9 mouse cellular contexts compared by ENCODE assay signal in the genomic region with DNA sequence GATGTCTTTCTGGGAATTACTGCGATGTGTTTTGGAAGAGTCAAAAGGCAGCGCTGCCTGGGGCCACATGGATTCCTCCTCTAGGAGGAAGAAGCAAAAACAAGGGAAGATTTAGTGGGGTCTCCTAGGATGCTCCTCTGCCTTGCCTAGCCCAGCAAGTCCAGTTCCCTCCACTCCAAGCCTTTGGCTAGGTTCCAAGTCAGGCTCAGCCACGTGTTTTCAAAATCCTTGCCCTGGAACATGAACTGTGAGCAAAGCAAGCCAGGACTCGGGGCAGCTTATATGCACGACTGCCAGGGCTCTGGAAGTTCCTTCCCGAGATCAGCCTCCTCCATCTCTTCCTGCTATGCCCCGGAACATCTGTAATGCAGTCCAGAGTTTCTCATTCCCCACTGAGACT.
DNase-seq lines count a peak whose midpoint lies in the region; ATAC-seq and TF ChIP-seq lines count a peak whose summit lies in the region.
"Had no signal": no experiment of that assay in that cellular context is flagged by ENCODE, and none has a peak within 500 bp of the region (broad histone marks: within the 10 kb centered on the region; RNA-seq: fewer than 3 reads in every experiment).

No protein-coding gene starts in this region.

- H3K9me3 ChIP-seq in heart, postnatal 0 days (replicated peaks; ENCODE audit: control insufficient read depth, low read length), result no peaks in the 10 kb centered on the region
- H3K9me3 ChIP-seq in embryonic facial prominence, embryonic 14.5 days (ENCODE audit: control insufficient read depth, low read length), result no peaks in the 10 kb centered on the region
- no peaks in the 10 kb centered on the region for H3K9me3 ChIP-seq in limb, embryonic 14.5 days (ENCODE audit: control insufficient read depth, low read length)
- H3K9me3 ChIP-seq: midbrain, embryonic 15.5 days had no signal

- TF ChIP-seq POLR2A in brain, embryonic 14.5 days (IDR thresholded peaks at IDR 0.05; ENCODE audit: borderline replicate concordance, extremely low read depth, insufficient read depth, insufficient read length, poor library complexity, severe bottlenecking), result no peak
- TF ChIP-seq POLR2A in limb, embryonic 14.5 days (IDR thresholded peaks at IDR 0.05; ENCODE audit: borderline replicate concordance, extremely low read depth, insufficient read depth, insufficient read length), result no peak

- no peak for DNase-seq in heart, postnatal 0 days (ENCODE audit: low spot score)
- DNase-seq in heart, adult 11 months, result no peak
- peak; percentile 62 for DNase-seq in brain, embryonic 14.5 days (ENCODE audit: low read depth)
- DNase-seq in embryonic facial prominence, embryonic 14.5 days (ENCODE audit: low spot score), result peak; percentile 69
- peak; percentile 22 for DNase-seq in limb, embryonic 14.5 days (ENCODE audit: low spot score)
- no peak for DNase-seq in thymus, postnatal 0 days (ENCODE audit: low spot score)
- DNase-seq in B cell, adult 2 months, result no peak
- DNase-seq: gastrocnemius, postnatal 25 days had no signal

- no peak for TF ChIP-seq CTCF in heart, postnatal 0 days (IDR thresholded peaks at IDR 0.05; ENCODE audit: low read depth)
- TF ChIP-seq CTCF in brain, embryonic 14.5 days (IDR thresholded peaks at IDR 0.05; ENCODE audit: borderline replicate concordance, extremely low read depth, insufficient read depth, insufficient read length), result no peak

- H3K27me3 ChIP-seq in heart, postnatal 0 days (ENCODE audit: control insufficient read depth, insufficient read depth, low read length), result no peaks in the 10 kb centered on the region
- no peaks in the 10 kb centered on the region for H3K27me3 ChIP-seq in embryonic facial prominence, embryonic 14.5 days (replicated peaks; ENCODE audit: control insufficient read depth, insufficient read depth, low read length)
- no peaks in the 10 kb centered on the region for H3K27me3 ChIP-seq in limb, embryonic 14.5 days (ENCODE audit: control insufficient read depth, insufficient read depth, low read length)
- H3K27me3 ChIP-seq: midbrain, embryonic 15.5 days had no signal

- no peak for TF ChIP-seq EP300 in heart, postnatal 0 days (IDR thresholded peaks at IDR 0.05; ENCODE audit: low read depth)

- WGBS in heart, postnatal 0 days, result 29% methylated on average over 7 of the region's 7 CpGs
- WGBS in embryonic facial prominence, embryonic 14.5 days, result 16% methylated on average over 7 of the region's 7 CpGs
- 29% methylated on average over 7 of the region's 7 CpGs for WGBS in limb, embryonic 14.5 days

- ATAC-seq in heart, postnatal 0 days (ENCODE audit: insufficient read depth, low read depth), result peak; percentile 25; the same call in 1 of the 2 replicates
- peak; percentile 31; the same call in 1 of the 2 replicates for ATAC-seq in embryonic facial prominence, embryonic 14.5 days (ENCODE audit: low read depth)
- no peak for ATAC-seq in limb, embryonic 14.5 days (ENCODE audit: low FRiP score, low read depth)
- ATAC-seq: midbrain, embryonic 15.5 days had no signal

- no peak overlapping the region for H3K4me3 ChIP-seq in heart, postnatal 0 days (ENCODE audit: low read depth, low read length)
- no peak overlapping the region for H3K4me3 ChIP-seq in embryonic facial prominence, embryonic 14.5 days (ENCODE audit: low read depth, low read length)
- H3K4me3 ChIP-seq in limb, embryonic 14.5 days (replicated peaks; ENCODE audit: low read length), result no peak overlapping the region
- H3K4me3 ChIP-seq: midbrain, embryonic 15.5 days had no signal

- H3K27ac ChIP-seq in heart, postnatal 0 days (ENCODE audit: low read depth), result no peak overlapping the region
- H3K27ac ChIP-seq in embryonic facial prominence, embryonic 14.5 days (replicated peaks; ENCODE audit: low read depth, low read length), result peak overlapping the region; percentile 63
- no peak overlapping the region for H3K27ac ChIP-seq in limb, embryonic 14.5 days (replicated peaks; ENCODE audit: low read depth, low read length)
- H3K27ac ChIP-seq: midbrain, embryonic 15.5 days had no signal

- no peaks in the 10 kb centered on the region for H3K36me3 ChIP-seq in heart, postnatal 0 days (replicated peaks; ENCODE audit: control insufficient read depth, insufficient read depth, low read length)
- H3K36me3 ChIP-seq in embryonic facial prominence, embryonic 14.5 days (ENCODE audit: control insufficient read depth, insufficient read depth, low read length), result no peaks in the 10 kb centered on the region
- no peaks in the 10 kb centered on the region for H3K36me3 ChIP-seq in limb, embryonic 14.5 days (ENCODE audit: control insufficient read depth, insufficient read depth, low read length)
- H3K36me3 ChIP-seq: midbrain, embryonic 15.5 days had no signal

- no peak overlapping the region for H3K9ac ChIP-seq in heart, postnatal 0 days (replicated peaks; ENCODE audit: low read depth, low read length)
- no peak overlapping the region for H3K9ac ChIP-seq in embryonic facial prominence, embryonic 14.5 days (ENCODE audit: low read depth, low read length)
- H3K9ac ChIP-seq in limb, embryonic 14.5 days (ENCODE audit: low read depth, low read length, severe bottlenecking), result no peak overlapping the region
- H3K9ac ChIP-seq: midbrain, embryonic 15.5 days had no signal

- H3K4me2 ChIP-seq in heart, postnatal 0 days (ENCODE audit: low read depth, low read length), result no peak overlapping the region
- H3K4me2 ChIP-seq in embryonic facial prominence, embryonic 14.5 days (ENCODE audit: low read depth, low read length), result no peak overlapping the region
- H3K4me2 ChIP-seq in limb, embryonic 14.5 days (replicated peaks; ENCODE audit: low read depth, low read length, severe bottlenecking), result no peak overlapping the region
- H3K4me2 ChIP-seq: midbrain, embryonic 15.5 days had no signal

- peaks cover 7% of the 10 kb centered on the region; the same call in 1 of the 2 replicates for H3K4me1 ChIP-seq in heart, postnatal 0 days (ENCODE audit: control insufficient read depth, insufficient read depth)
- peaks cover 17% of the 10 kb centered on the region for H3K4me1 ChIP-seq in embryonic facial prominence, embryonic 14.5 days (ENCODE audit: control insufficient read depth, insufficient read depth, low read length)
- peaks cover 5% of the 10 kb centered on the region for H3K4me1 ChIP-seq in limb, embryonic 14.5 days (ENCODE audit: control insufficient read depth, insufficient read depth, low read length)

Comparison
In these comparisons a context has a peak if more than half of its experiments do, and no peak if none do; other contexts are left out.
1. DNase-seq: peak in brain, embryonic 14.5 days (single experiment), embryonic facial prominence, embryonic 14.5 days (single experiment) and limb, embryonic 14.5 days (single experiment); none in heart, postnatal 0 days (single experiment), heart, adult 11 months (single experiment), thymus, postnatal 0 days (single experiment) and B cell, adult 2 months (0 of 2).